ENCODE assay signal across 8 mouse cellular contexts in the genomic region with DNA sequence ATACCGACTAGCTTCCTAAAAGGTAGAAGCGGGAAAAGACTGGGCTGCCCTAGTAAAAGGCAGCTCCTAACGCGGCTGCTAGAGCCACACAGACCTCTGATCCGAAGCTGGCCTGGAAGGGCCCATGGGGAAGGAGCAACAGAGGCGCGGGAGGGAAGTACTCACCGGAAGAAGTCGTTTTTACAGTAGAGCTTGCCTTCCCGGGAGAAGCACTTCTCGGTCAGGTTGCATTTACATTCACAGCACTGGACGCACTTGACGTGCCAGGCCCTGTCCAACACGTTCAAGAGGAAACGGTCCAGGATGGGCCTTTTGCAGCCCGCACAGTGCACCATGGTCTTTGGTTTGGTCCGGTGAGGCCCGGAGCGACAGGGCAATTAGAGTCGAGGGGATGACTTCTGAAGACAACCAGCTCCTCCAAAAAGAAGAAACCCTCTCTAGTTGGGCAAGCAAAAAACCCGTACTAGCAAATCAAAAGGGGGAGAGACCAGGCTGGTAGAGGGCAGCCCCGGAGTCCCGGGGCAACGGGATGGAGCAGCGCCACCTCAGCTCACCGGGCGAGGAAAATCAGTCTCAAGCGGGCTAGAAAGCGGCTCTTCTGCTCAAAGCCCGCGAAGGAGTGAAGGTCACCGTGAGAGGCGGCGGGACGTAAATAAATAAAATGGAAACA. TPM values are rescaled to one million over a fixed set of nuclear protein-coding genes. Genes with fewer than 3 reads are reported as not detected.
A peak's percentile ranks its signal among the peaks of the same experiment; 100 is the strongest.
DNase-seq lines count a peak whose midpoint lies in the region; ATAC-seq lines count a peak whose summit lies in the region.

No protein-coding gene starts in this region.

- peak overlapping the region; percentile 81 for H3K4me2 ChIP-seq in heart, embryonic 16.5 days (ENCODE audit: low read depth, low read length)
- H3K4me2 ChIP-seq in limb, embryonic 13.5 days (replicated peaks) = peak overlapping the region; percentile 85

- 2% methylated on average over 35 of the region's 35 CpGs for WGBS in heart, embryonic 16.5 days
- WGBS in limb, embryonic 13.5 days = under 1% methylated on average over 35 of the region's 35 CpGs

- no peak for ATAC-seq in heart, embryonic 16.5 days (replicated peaks; ENCODE audit: extremely low read depth, insufficient read depth, low FRiP score)
- no peak for ATAC-seq in limb, embryonic 13.5 days (ENCODE audit: low FRiP score, low read depth)
- ATAC-seq in inflammation-experienced regulatory T-cells, adult 6 months = no peak

- no peak overlapping the region for H3K27ac ChIP-seq in heart, embryonic 16.5 days (ENCODE audit: low read length)
- no peak overlapping the region for H3K27ac ChIP-seq in limb, embryonic 13.5 days

- H3K9ac ChIP-seq in heart, embryonic 16.5 days (ENCODE audit: low read length) = no peak overlapping the region
- H3K9ac ChIP-seq in limb, embryonic 13.5 days = no peak overlapping the region

- H3K27me3 ChIP-seq in heart, embryonic 16.5 days (ENCODE audit: control insufficient read depth, insufficient read depth, low read length) = peaks cover 97% of the 10 kb centered on the region
- peaks cover 99% of the 10 kb centered on the region for H3K27me3 ChIP-seq in limb, embryonic 13.5 days

- H3K4me1 ChIP-seq in heart, embryonic 16.5 days (ENCODE audit: control insufficient read depth, insufficient read depth, low read length) = peaks cover 21% of the 10 kb centered on the region
- peaks cover 37% of the 10 kb centered on the region for H3K4me1 ChIP-seq in limb, embryonic 13.5 days

- no peaks in the 10 kb centered on the region for H3K36me3 ChIP-seq in heart, embryonic 16.5 days (ENCODE audit: control insufficient read depth, insufficient read depth)
- no peaks in the 10 kb centered on the region for H3K36me3 ChIP-seq in limb, embryonic 13.5 days

- peak overlapping the region; percentile 58 for H3K4me3 ChIP-seq in heart, embryonic 16.5 days (ENCODE audit: low read length)
- peak overlapping the region; percentile 49; the same call in 1 of the 2 replicates for H3K4me3 ChIP-seq in limb, embryonic 13.5 days

- no peaks in the 10 kb centered on the region for H3K9me3 ChIP-seq in heart, embryonic 16.5 days (replicated peaks; ENCODE audit: control insufficient read depth, low read length)
- H3K9me3 ChIP-seq in limb, embryonic 13.5 days = no peaks in the 10 kb centered on the region

- DNase-seq in embryo, embryonic 10 days (ENCODE audit: low spot score) = peak; percentile 47
- DNase-seq in embryo, embryonic 10.5 days (ENCODE audit: low spot score) = no peak
- DNase-seq in cerebellum, adult 9-11 months = peak; percentile 72
- DNase-seq in gastrocnemius, adult 8-10 months (ENCODE audit: low spot score in 2 of 2) = no peak
- no peak for DNase-seq in lung, postnatal 10 days

RNA-seq across cellular contexts. Expression of gene Lhx1, which starts 1.4 kb away (rescaled TPM):
- not detected in 2 replicates for polyA plus RNA-seq in heart, embryonic 16.5 days (2015; fragmentation: Nextera tagmentation; extraction: Ambion mirVana)
- 0.06 and 0.17 TPM in 2 replicates for polyA plus RNA-seq in limb, embryonic 13.5 days (2015; fragmentation: Nextera tagmentation; extraction: Ambion mirVana)
- not detected for polyA plus RNA-seq in inflammation-experienced regulatory T-cells, adult 6 months (2017; shearing (Covaris generic))
- not detected for total RNA-seq in gastrocnemius, adult 8-10 months (2022)

RNA-seq across cellular contexts. Expression of gene Aatf, which starts 10.7 kb away (rescaled TPM):
- polyA plus RNA-seq in heart, embryonic 16.5 days (2015; fragmentation: Nextera tagmentation; extraction: Ambion mirVana) = 27.2 and 30.4 TPM in 2 replicates
- polyA plus RNA-seq in limb, embryonic 13.5 days (2015; fragmentation: Nextera tagmentation; extraction: Ambion mirVana) = 54.1 and 55.7 TPM in 2 replicates
- 10 to 100 TPM; 30.0 to 48.9 (median 32.8) TPM for polyA plus RNA-seq in inflammation-experienced regulatory T-cells, adult 6 months (2017; shearing (Covaris generic))
- 10 to 100 TPM; 10.2 to 14.5 (median 13.7) TPM for total RNA-seq in gastrocnemius, adult 8-10 months (2022)

Comparison
In these comparisons a context has a peak if more than half of its experiments do, and no peak if none do; other contexts are left out.
1. DNase-seq: peak in embryo, embryonic 10 days (single experiment) and cerebellum, adult 9-11 months (single experiment); none in embryo, embryonic 10.5 days (single experiment), gastrocnemius, adult 8-10 months (0 of 2) and lung, postnatal 10 days (single experiment).